Mouse (Mus musculus) induced T-regulatory cell, adult 2 months (primary cell): ENCODE measurements around the gene Gm17018.

Experiments
- DNase-seq: peaks from one replicate; pipeline ENCODE4 v3.0.0-alpha.2; 2012; ENCODE audit warnings: low read depth

Gm17018 gene

GRCm38 (mm10) chr19:45587509-45588292, 27.3 kb downstream of the Gm17018 start:
- no peak for DNase-seq

DNA sequence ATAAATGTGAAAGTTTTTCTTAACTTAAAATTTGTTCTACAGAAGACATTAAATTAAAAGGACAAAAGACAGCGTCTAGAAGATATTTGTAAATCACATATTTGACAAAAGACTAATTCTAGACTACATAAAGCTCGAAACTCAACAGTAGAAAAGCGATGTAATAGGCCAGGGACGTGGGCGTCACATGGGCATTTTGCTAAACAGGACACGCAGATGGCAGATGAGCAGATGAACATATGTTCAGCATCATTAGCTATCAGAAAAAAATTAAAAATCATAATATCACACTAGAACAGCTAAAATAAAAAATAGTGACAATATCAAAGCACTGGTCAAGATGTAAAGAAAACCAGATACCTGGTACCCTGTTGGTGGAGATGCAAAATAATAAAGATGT, 29.3 kb downstream of the Gm17018 start:
- DNase-seq: no peak

GRCm38 (mm10) chr19:45591704-45592103, 31.3 kb downstream of the Gm17018 start:
- DNase-seq: no peak

DNA sequence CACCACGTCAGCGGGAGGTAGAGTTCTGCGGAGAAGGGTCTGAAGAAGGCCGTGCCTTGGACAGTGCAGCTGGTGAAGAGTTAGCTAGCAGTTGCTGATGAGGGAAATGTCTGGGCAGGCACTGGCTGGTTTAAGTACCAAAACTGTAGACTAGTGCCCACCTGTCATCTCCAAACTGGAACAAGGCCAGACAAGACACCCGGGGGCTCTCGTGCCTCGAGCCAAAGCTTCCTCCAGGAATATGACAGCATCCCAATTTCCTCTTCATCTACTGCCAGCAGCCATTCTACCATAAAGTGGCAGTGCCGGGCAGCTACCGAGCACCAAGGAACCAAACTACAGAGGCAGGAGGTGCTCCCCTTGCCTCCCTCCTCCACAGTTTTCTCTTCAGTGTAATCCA, 32.5 kb downstream of the Gm17018 start:
- no peak for DNase-seq

DNA sequence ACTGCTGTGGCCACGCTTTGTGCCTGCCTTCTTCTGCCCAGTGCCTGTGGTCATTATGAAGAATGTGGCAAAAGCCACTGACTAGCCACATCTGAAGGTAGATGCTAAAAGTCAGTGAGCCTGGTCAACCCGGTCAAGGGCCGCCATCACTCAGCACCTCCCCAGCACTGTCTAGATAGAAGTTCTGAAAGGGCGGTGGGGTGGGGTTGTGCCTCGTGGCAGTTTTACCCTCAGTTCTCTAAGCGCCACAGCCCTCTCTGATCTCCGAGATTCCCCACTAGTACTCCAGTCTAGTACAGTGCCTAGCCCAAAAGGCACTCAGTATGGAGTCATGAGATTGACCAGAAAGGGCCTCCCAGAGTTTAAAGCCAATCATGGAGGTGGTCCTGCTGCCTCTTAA, 33.7 kb downstream of the Gm17018 start:
- DNase-seq: no peak

- no peak for DNase-seq
Observed at GRCm38 (mm10) chr19:45595481-45595880, 35.1 kb downstream of the Gm17018 start.

GRCm38 (mm10) chr19:45596019-45596418, 35.6 kb downstream of the Gm17018 start:
- DNase-seq: no peak

GRCm38 (mm10) chr19:45596434-45596833, 36.0 kb downstream of the Gm17018 start:
- no peak for DNase-seq

DNA sequence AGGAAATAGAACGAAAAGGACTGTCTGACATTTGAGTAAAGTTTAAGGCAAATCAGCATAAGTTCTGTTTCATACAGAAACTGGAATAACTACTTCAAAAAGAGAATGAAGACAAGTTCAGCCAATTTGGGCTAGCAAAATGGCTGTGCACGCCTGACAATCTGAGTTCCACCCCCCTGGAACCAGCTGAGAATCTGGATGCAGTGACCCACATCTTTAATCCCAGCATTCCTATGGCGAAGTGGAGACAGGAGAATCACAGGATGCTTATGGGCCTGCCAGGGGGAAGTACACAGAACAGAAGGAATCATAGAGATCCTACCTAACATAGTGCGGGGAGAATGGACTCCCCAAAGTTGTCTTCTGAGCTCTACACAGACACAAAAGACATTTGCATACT, 36.7 kb downstream of the Gm17018 start:
- DNase-seq: no peak

GRCm38 (mm10) chr19:45602606-45603005, 42.2 kb downstream of the Gm17018 start:
- no peak for DNase-seq

- no peak for DNase-seq
Observed at GRCm38 (mm10) chr19:45606701-45607100, 46.3 kb downstream of the Gm17018 start.

DNA sequence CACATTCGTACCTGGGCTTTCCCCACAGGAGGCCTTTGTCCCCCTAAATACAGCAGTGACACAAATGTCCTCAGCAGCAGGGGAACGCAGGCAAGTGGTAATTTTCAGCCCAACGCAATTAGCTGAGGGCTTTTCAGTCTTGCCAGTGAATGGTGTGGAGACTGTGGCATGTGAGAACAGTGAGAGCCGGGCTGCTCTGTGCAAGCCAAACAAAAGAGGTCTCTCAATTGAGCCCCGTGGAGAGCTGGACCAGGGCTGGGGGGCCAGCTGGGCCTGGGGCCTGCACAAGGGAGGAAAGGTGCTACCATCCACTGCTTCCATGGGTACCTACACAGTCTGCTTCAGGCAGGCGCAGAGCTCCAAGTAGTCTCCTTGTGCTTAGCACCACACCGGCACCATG, 47.1 kb downstream of the Gm17018 start:
- DNase-seq: no peak

- no peak for DNase-seq
Observed at GRCm38 (mm10) chr19:45608648-45609339, 48.4 kb downstream of the Gm17018 start.

GRCm38 (mm10) chr19:45610823-45611222, 50.4 kb downstream of the Gm17018 start:
- DNase-seq: no peak

DNA sequence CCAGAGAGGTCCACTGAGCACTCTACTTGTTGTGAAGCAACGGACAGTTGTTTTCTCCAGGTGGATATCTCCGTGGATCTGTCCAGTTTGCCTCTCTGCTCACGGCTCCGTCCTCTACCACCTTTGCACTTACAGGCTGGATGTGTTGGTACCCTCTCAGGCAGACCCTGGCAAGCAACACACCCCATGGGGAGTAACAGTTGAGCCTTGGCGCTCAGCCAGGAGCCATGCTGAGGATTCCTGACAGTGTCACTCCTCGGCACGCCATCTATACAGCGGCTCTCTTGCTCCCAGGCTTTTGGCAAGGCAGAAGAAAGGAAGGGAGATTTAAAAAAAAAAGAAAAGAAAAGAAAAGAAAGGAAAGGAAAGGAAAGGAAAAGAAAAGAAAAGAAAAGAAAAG, 54.0 kb downstream of the Gm17018 start:
- DNase-seq: no peak

DNA sequence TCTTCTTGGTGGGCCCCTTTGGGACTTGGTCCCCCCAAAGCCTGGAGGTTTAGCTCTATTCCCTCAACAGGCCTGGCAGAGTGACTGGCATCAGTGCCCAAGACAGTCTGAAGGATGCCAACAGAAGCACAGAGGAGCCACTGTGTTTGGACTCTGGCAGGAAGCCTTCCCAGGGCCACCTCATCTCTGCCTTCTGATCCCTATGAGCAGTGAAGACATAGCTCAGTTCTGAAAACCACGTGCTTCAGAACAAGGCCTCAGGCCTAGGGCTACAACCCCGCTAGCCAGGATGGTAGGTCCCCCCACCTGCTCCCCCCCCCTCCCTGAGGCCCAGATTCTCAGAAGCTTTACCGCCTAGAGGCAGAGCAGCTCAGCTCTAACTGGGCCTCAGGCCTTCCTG, 54.5 kb downstream of the Gm17018 start:
- no peak for DNase-seq

DNA sequence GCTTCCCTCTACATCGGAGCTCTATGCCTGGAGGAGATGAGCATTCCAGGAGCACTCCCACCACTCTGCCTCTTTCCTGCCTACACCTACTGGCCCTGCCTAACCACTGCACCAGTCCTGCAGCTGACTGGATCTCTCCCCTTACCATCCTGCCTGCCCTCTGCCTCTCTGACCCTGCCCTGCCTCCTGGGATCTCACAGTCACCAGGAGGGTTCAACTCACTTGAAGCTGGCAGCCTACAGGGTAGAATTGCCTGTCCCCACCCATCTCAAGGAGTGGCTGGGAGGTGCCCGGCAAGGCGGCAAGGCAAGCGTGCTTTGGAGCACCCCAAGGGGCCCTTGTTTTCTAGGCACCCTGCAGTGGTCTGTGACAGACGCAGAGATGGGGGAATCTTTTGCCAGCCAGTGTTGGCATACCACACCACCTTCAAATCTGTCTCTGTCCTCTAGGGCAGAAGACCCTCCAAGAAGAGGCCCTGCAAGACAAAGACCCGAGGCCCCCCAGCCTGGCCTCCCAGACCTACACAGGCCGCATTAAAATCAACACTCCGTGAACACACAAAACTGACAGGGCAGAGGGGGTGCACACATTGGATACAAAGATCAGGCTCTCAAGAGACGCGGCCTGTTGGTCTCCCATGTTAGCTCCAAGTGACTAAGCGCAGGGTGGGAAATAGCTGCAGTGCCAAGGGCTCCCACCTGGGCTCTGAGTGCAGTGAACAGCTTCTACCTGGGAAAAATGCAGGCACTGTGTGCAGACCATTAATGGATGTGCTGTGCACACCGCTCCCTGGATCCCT, 55.2 kb downstream of the Gm17018 start:
- DNase-seq: no peak

- DNase-seq: no peak
Observed at GRCm38 (mm10) chr19:45616214-45616518, 55.8 kb downstream of the Gm17018 start.

- no peak for DNase-seq
Observed at GRCm38 (mm10) chr19:45616735-45617134, 56.3 kb downstream of the Gm17018 start.

DNA sequence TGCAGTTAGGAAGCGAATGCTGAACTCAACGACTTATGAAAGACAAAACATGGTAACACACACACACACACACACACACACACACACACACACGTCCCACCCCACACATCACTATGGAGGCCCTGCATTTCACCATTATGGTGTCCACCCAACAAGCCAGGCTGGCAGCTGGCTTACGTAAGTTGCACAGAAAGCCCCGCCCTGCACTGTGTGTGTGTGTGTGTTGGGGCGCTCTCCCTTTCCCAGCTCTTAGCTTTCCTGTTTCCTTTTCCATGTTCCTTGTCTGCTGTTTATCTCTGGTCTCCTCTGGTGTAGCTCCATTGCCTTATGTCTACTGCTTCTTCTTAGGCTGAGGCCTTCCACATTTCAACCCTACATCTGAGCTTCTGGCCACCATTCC, 57.8 kb downstream of the Gm17018 start:
- DNase-seq: no peak

DNA sequence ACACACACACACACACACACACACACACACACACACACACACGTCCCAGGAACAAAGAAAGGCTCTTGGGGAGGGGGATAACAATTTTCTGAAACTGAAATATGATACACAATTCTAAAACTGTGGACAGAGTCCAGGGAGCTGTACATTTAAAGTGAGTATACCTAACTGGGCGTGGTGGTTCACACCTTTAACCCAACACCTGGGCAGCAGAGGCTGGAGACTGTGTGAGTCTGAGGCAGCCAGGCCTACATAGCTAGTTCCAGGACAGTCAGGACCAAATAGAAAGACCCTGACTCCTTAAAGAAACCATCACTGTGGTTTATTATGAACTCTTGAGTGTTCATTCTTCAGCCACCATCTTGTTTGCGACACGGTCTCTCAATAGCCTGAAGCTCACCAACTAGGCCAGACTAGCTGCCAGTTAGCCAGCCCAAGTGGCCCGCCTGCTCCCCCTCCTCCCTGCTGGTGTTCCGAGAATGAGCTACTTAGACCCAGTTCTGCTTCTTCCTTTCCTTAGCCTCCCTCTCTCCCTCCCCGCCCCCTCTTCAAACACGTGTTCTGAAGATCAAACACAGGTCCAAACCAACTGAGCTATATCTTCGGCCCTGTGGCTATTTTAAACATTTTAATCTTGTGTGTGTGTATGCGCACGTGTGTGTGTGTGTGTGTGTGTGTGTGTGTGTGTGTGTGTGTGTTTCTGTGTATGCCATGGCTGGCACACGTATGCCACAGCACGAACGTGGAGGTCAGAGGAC, 59.5 kb downstream of the Gm17018 start:
- no peak for DNase-seq

DNA sequence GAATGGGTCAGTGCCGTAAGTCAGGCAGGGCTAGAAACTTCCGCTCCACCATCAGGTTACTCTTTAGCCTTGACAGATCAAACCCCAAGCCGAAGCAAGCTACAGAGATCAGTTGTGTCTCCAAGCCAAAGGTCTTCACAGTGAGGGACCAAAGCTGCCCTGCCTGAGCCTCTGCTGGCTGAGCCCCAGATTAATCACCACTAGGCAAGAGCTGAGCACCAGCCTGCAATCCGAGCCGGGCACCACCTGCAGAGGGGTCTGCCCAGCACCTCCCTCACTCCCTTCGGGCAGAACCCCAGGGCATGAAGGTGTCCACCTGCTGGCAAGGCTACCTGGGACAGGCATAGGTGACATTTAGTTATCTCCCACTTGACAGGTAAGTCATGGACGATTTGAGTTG, 60.6 kb downstream of the Gm17018 start:
- no peak for DNase-seq
